Mouse (Mus musculus) ovary, adult 10 weeks (tissue): ENCODE measurements around the gene Bend7. TPM values are rescaled to one million over a fixed set of nuclear protein-coding genes. Genes with fewer than 3 reads are reported as not detected.

Experiments used
- polyA plus RNA-seq: library from polyadenylated mRNA; stranded (reverse); fragments of 350-450 nt; fragmentation: Illumina TruSeq; extraction: RNeasy Lipid Tissue Mini Kit (QIAGEN cat#74804); gene quantifications from one replicate; pipeline ENCODE4 v1.2.3, GENCODE M21; 2014

Gene Bend7
- polyA plus RNA-seq: 10.6 TPM

DNA sequence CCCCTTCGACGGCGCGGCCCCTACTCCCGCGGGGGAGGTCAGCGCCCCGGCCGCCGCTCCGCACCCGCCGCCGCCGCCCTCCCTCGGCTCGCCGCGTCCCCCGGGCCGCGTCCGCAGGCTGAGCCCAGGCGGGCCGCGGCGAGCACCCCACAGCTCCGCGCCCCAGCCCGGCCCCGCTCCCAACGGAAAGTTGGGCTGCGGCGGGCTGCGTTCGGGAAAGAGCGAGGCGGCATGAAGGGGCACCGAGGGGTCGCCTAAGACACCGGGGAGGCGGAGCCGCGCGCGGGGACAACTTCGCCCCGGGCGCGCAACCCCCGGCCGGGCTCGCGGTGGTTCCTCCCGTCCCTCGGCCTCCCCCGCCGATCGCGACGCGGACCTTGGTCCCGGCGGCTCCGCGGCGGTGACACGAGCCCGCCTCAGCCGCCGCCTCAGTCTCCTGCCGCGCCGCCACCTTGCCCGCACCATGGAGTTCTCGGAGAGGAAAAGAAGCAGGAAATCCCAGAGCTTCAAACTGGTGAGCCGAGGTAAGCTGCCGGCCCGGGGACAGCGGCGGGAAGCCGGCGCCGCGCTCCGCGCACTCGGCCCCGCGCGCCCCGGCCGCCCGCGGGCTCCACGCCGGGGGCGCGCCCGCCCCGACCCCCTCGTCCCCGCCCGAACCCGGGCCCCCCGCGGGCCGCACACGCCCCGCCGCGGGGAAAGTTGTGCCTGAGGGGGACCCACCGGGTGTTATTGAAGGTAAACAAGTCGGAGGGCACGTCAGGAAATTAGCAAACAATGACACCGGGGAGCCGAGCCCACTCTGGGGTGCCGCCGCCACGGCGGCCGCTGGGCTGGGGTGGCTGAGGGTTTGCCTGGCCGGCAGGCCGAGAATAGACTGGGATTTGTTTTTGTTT lies at the start of gene Bend7:
Gene Bend7 (plus strand): TSS at position 63 of the 893 bp plus-strand sequence.

Other genes with a start within 250 kb of the Bend7 start
- gene Prpf18, start 65.7 kb upstream of the Bend7 start, polyA plus RNA-seq: 65.8 TPM
- gene Sephs1, start 163.7 kb downstream of the Bend7 start, polyA plus RNA-seq: 85.4 TPM
- 278 TPM for gene Phyh, start 201.2 kb downstream of the Bend7 start, polyA plus RNA-seq